Mouse (Mus musculus): ENCODE measurements around the gene Ggct. TPM values are rescaled to one million over a fixed set of nuclear protein-coding genes. Genes with fewer than 3 reads are reported as not detected.
"Not testable (repeated sequence)": the region's sequence is repeated elsewhere in the genome, so short reads cannot be mapped to it uniquely, and the experiment has no call there.

Ggct gene
- polyA plus RNA-seq, 1 experiment = 21.0 TPM

DNA sequence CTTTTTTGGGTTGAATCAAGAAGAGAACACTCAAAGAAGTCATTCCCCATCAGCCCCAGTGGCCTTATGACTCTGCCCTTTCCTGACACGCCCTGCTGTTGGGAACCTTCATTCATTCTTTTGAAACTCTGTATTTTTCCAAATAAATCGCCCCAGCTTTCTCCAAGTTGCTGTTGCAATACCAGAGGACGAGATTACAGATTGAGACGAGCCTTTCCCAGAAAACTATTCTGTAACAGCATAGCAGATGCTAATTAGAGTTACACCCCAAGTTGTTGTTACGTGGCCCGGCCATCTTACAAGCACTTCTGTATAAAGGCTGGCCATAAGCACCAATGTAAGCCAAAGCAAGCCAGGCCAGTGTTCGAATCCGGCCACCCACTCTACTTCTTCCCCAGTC is 35.1 kb downstream of the Ggct start:
- Histone ChIP-seq H3K27me3 (ENCODE audit: control insufficient read depth, insufficient read depth, low read length) (no peaks in the 10 kb centered on the region), H3K4me1 (ENCODE audit: control insufficient read depth, insufficient read depth, low read length) (no peaks in the 10 kb centered on the region), H3K4me3 (replicated peaks; ENCODE audit: insufficient read depth, low read depth, low read length) (no peak overlapping the region), H3K27ac (ENCODE audit: insufficient read depth, low read length) (no peak overlapping the region)
- TF ChIP-seq POLR2A (IDR thresholded peaks at IDR 0.05; ENCODE audit: borderline replicate concordance, insufficient read depth, low read length) = no peak
- TF ChIP-seq CTCF (IDR thresholded peaks at IDR 0.05; ENCODE audit: borderline replicate concordance, insufficient read depth, low read depth, low read length) = no peak
- WGBS = 92% methylated on average over 8 of the region's 8 CpGs
- DNase-seq = no peak

DNA sequence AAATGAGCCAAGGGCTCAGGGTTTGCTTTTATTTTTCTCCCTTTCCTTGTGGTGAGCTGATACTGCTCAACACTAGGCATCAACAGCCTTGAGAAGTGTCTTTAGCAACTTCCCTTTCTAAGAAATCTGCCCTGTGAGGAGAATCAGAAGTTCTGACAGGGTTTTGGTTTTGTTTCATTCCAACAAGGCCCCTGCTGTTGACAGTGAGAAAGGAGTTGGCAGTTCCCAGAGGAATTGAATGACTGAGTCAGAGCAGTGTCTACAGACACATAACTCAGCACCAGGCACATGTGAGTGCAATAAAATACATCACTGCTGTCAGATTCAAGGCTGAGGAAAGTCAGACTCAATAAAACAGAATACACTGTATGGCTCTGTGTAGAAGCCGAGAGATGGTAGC is 36.3 kb downstream of the Ggct start:
- no peak for TF ChIP-seq CTCF (IDR thresholded peaks at IDR 0.05; ENCODE audit: borderline replicate concordance, insufficient read depth, low read depth, low read length)
- no peak for TF ChIP-seq POLR2A (IDR thresholded peaks at IDR 0.05; ENCODE audit: borderline replicate concordance, insufficient read depth, low read length)
- no peak overlapping the region for H3K4me3 ChIP-seq (replicated peaks; ENCODE audit: insufficient read depth, low read depth, low read length)
- no peaks in the 10 kb centered on the region for H3K4me1 ChIP-seq (ENCODE audit: control insufficient read depth, insufficient read depth, low read length)
- 76% methylated on average over 1 of the region's 1 CpGs for WGBS
- H3K27me3 ChIP-seq (ENCODE audit: control insufficient read depth, insufficient read depth, low read length) = no peaks in the 10 kb centered on the region
- DNase-seq = no peak
- no peak overlapping the region for H3K27ac ChIP-seq (ENCODE audit: insufficient read depth, low read length)

DNA sequence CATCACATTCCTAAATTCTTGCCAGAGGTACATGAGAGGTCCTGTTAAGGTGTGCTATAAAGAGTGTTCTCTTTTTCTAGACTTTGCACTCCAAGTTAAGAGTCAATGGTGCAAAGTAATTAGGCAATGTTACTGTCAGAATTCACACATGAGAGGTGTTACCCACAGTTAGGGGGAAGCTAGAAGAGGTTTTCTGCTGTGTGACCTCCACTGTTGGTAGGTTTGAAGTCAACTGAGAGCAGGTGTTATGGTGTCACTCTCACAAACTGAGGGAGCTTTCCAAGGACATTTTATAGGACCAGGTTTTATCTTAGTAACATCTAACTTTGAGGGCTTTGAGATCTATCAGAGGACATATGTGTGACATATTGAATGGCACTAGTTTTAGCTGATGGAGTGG is 36.8 kb downstream of the Ggct start:
- H3K27ac ChIP-seq (ENCODE audit: insufficient read depth, low read length) = no peak overlapping the region
- H3K4me3 ChIP-seq (replicated peaks; ENCODE audit: insufficient read depth, low read depth, low read length) = no peak overlapping the region
- no peak for DNase-seq
- TF ChIP-seq POLR2A (IDR thresholded peaks at IDR 0.05; ENCODE audit: borderline replicate concordance, insufficient read depth, low read length) (no peak), CTCF (IDR thresholded peaks at IDR 0.05; ENCODE audit: borderline replicate concordance, insufficient read depth, low read depth, low read length) (no peak)
- H3K4me1 ChIP-seq (ENCODE audit: control insufficient read depth, insufficient read depth, low read length) = no peaks in the 10 kb centered on the region
- H3K27me3 ChIP-seq (ENCODE audit: control insufficient read depth, insufficient read depth, low read length) = no peaks in the 10 kb centered on the region

DNA sequence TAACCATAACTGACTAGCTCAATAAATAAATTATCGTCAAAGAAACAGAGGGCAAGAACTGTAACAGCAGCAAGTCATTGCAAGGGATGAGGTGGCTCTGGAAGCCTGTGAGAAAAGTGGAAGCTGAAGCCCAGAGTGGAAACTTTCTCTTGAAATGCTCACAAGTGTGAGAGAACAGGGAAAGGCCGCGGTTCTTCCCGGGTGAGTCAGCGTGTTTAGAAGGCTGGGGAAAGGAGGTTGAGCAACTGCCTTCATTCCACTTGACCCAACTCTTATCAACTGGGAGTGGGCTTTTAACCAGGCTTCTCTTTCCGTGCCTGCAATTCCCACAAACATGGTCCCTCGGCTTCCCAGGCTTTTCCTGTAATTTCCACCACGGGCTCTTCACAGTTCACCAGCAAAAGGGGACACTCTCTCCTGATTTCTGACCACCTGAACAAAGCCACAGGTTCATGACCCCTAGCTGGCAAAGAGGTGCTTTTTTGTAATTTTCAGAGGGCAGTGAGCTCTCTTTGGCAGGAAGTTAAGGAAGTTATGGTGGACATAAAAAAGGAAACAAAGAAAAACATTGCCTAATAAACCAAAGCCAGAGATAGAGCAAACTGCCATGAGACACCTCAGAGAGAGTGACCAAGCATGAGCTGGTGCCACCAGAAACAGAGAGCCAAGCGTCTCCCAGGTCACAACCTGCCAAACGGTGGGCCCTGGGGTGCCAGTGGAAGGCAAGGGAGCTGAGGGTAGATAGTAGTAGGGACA is 37.9 kb downstream of the Ggct start:
- no peaks in the 10 kb centered on the region for H3K4me1 ChIP-seq (ENCODE audit: control insufficient read depth, insufficient read depth, low read length)
- no peak for TF ChIP-seq CTCF (IDR thresholded peaks at IDR 0.05; ENCODE audit: borderline replicate concordance, insufficient read depth, low read depth, low read length)
- no peak for TF ChIP-seq POLR2A (IDR thresholded peaks at IDR 0.05; ENCODE audit: borderline replicate concordance, insufficient read depth, low read length)
- H3K27ac ChIP-seq (ENCODE audit: insufficient read depth, low read length) = no peak overlapping the region
- WGBS = 91% methylated on average over 10 of the region's 10 CpGs
- H3K4me3 ChIP-seq (replicated peaks; ENCODE audit: insufficient read depth, low read depth, low read length) = no peak overlapping the region
- DNase-seq = no peak
- H3K27me3 ChIP-seq (ENCODE audit: control insufficient read depth, insufficient read depth, low read length) = no peaks in the 10 kb centered on the region

DNA sequence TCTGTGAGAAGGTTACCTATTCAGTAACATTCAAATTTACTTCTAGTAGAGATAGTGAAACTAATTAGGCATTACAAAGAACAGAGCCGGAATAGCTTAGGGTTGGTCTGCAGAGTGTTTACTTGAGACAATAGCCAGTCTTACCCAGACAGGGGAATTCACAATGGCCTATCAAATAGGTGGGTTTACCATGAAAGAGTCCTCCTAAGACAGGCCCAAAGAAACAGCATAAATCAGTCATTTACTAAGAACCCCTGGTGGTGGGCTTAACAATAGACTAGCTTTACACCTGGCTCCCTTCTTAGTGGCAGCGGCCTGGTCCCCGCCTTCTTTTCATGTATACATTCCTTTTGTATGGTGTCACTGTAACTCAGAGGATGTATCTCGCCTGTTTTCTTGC is 39.4 kb downstream of the Ggct start:
- not testable (repeated sequence) for H3K27me3 ChIP-seq (ENCODE audit: control insufficient read depth, insufficient read depth, low read length); H3K4me3 ChIP-seq (replicated peaks; ENCODE audit: insufficient read depth, low read depth, low read length); H3K27ac ChIP-seq (ENCODE audit: insufficient read depth, low read length); H3K4me1 ChIP-seq (ENCODE audit: control insufficient read depth, insufficient read depth, low read length); DNase-seq
- WGBS = 82% methylated on average over 4 of the region's 4 CpGs

DNA sequence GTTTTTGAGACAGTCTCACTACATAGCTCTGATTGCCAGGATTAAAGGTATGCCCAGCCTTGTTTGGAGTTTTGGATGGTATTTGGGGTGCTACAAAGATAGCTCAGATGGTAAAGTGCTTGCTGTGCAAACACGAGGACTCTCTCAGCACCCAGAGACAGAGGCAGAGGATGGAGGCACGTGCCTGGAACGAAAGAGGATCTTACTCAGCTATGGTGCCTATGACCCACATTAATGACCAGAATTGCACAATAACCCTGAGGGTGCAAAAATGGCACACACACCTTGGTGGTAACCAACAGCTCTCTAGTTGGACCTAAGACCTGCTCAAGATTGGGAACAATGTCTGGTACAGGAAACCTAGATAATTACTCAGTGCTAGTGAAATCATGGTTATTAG is 40.2 kb downstream of the Ggct start:
- no peak overlapping the region for H3K4me3 ChIP-seq (replicated peaks; ENCODE audit: insufficient read depth, low read depth, low read length)
- WGBS = 92% methylated on average over 3 of the region's 3 CpGs
- no peaks in the 10 kb centered on the region for H3K4me1 ChIP-seq (ENCODE audit: control insufficient read depth, insufficient read depth, low read length)

DNA sequence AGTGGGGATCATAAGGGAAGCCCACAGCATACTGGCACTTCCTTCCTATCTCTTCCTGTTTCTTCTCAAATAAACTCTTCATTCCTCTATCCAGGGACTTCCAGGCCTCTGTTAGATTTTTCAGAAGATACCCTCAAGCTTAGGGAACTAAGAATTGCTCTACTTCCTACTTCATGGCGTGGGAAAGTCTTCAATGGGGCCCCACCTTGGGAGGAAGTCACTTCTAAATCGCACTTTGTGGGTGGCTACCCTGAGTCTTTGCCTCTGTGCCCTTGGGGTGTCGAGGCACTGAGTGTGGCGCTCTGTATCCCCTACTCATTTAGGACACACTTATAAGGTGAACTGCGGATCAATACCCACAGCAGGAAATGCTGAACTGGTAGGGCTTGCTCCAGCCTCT is 44.1 kb downstream of the Ggct start:
- whole genome bisulfite sequencing = 88% methylated on average over 5 of the region's 5 CpGs
- H3K27ac ChIP-seq (ENCODE audit: insufficient read depth, low read length) = no peak overlapping the region
- no peaks in the 10 kb centered on the region; the same call in 1 of the 2 replicates for H3K4me1 ChIP-seq (ENCODE audit: control insufficient read depth, insufficient read depth, low read length)
- no peak for TF ChIP-seq POLR2A (IDR thresholded peaks at IDR 0.05; ENCODE audit: borderline replicate concordance, insufficient read depth, low read length)
- TF ChIP-seq CTCF (IDR thresholded peaks at IDR 0.05; ENCODE audit: borderline replicate concordance, insufficient read depth, low read depth, low read length) = no peak
- no peaks in the 10 kb centered on the region for H3K27me3 ChIP-seq (ENCODE audit: control insufficient read depth, insufficient read depth, low read length)
- DNase-seq = no peak
- H3K4me3 ChIP-seq (replicated peaks; ENCODE audit: insufficient read depth, low read depth, low read length) = no peak overlapping the region

More for the DNA sequence above, 40.2 kb downstream of the Ggct start:
- H3K27me3 ChIP-seq (ENCODE audit: control insufficient read depth, insufficient read depth, low read length) = no peaks in the 10 kb centered on the region
- no peak overlapping the region for H3K27ac ChIP-seq (ENCODE audit: insufficient read depth, low read length)
- TF ChIP-seq POLR2A (IDR thresholded peaks at IDR 0.05; ENCODE audit: borderline replicate concordance, insufficient read depth, low read length) = no peak
- no peak for TF ChIP-seq CTCF (IDR thresholded peaks at IDR 0.05; ENCODE audit: borderline replicate concordance, insufficient read depth, low read depth, low read length)
- DNase-seq = no peak

DNA sequence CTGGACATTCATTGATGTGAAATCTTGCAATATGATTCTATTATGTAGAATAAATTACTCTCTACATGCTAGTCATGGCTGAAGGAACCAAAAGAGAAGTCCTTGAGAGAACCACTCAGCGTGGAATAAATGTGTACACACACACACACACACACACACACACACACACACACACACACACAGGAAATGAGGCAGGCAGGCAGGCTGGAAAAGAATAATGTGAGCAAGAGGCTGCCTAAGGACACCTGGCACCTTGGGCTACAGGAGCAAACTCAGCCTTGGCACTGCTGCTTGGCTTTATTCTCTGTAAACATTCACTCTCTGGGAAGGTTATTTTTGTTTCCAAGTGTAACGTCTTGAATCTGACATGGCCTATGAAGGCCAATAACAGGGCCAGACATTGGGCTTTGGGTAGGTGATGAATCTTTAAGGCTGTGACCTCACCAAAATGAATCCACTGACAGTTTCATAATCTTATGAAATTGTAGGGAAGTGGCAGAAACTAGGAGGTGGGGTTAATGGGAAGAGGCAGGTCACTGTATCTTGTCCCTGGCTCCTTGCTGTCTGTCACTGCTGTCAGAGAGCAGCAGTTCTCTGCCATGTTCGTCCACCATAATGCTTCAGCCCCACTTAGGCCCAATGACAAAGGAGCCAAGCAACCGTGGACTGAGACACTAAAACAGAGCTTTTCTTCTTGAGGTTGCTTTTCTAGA is 46.4 kb downstream of the Ggct start:
- Histone ChIP-seq H3K4me1 (ENCODE audit: control insufficient read depth, insufficient read depth, low read length) (no peaks in the 10 kb centered on the region; the same call in 1 of the 2 replicates), H3K27ac (ENCODE audit: insufficient read depth, low read length) (no peak overlapping the region), H3K27me3 (ENCODE audit: control insufficient read depth, insufficient read depth, low read length) (no peaks in the 10 kb centered on the region), H3K4me3 (replicated peaks; ENCODE audit: insufficient read depth, low read depth, low read length) (no peak overlapping the region)
- WGBS = 36% methylated on average over 4 of the region's 4 CpGs
- no peak for TF ChIP-seq CTCF (IDR thresholded peaks at IDR 0.05; ENCODE audit: borderline replicate concordance, insufficient read depth, low read depth, low read length)
- no peak for TF ChIP-seq POLR2A (IDR thresholded peaks at IDR 0.05; ENCODE audit: borderline replicate concordance, insufficient read depth, low read length)
- DNase-seq = no peak
